Mouse (Mus musculus) testis, adult 2 months (tissue): ENCODE results near the gene Thg1l. TPM values are rescaled to one million over a fixed set of nuclear protein-coding genes. Genes with fewer than 3 reads are reported as not detected.

ENCODE experiments used
- H3K27ac ChIP-seq: fragments of 200-500 bp; 2 replicates; pipeline ENCODE4 v1.5.1; 2012; ENCODE audit warnings: low read depth, low read length; ENCODE audit not compliant: control insufficient read depth, insufficient read depth
- H3K27me3 ChIP-seq: fragments of 200-500 bp; 2 replicates; pipeline ENCODE4 v1.6.1; 2012; ENCODE audit warnings: mild to moderate bottlenecking, low read length, moderate library complexity; ENCODE audit not compliant: control insufficient read depth, insufficient read depth
- H3K36me3 ChIP-seq: fragments of 200-500 bp; 2 replicates; pipeline ENCODE4 v1.6.1; 2012; ENCODE audit warnings: mild to moderate bottlenecking, low read length; ENCODE audit not compliant: control insufficient read depth, insufficient read depth
- H3K4me1 ChIP-seq: fragments of 200-500 bp; 2 replicates; pipeline ENCODE4 v1.6.1; 2012; ENCODE audit warnings: low read length; ENCODE audit not compliant: control insufficient read depth, insufficient read depth
- H3K4me3 ChIP-seq: fragments of 200-500 bp; 2 replicates; pipeline ENCODE4 v1.5.1; 2012; ENCODE audit warnings: low read depth, mild to moderate bottlenecking, low read length, moderate library complexity, mixed read lengths; ENCODE audit not compliant: control insufficient read depth
- CTCF ChIP-seq: fragments of 200-500 bp; IDR thresholded peaks from 2 replicates; pipeline ENCODE4 v1.5.1; 2012; ENCODE audit warnings: low read depth, mild to moderate bottlenecking, inconsistent platforms, low read length, moderate library complexity; ENCODE audit not compliant: control insufficient read depth, insufficient read depth, insufficient replicate concordance
- POLR2A ChIP-seq: fragments of 200-500 bp; IDR thresholded peaks from 2 replicates; pipeline ENCODE4 v1.6.1; 2012; ENCODE audit warnings: low read depth, mild to moderate bottlenecking, inconsistent platforms, low read length, moderate library complexity; ENCODE audit not compliant: control insufficient read depth
- polyA plus RNA-seq: library from polyadenylated mRNA; depleted of rRNA; stranded (reverse); fragments of >200 nt; gene quantifications from 2 replicates; pipeline ENCODE4 v1.2.3, GENCODE M21; 2012

The Thg1l gene
- polyA plus RNA-seq, 1 experiment = 32.5 TPM

GRCm38 (mm10) chr11:45943891-45944642, 11.2 kb downstream of the Thg1l start:
- H3K27ac ChIP-seq = peak overlapping the region; percentile 77; the same call in 1 of the 2 replicates
- H3K4me1 ChIP-seq = peaks cover 8% of the 10 kb centered on the region
- H3K4me3 ChIP-seq = peak overlapping the region; percentile 93
- no peaks in the 10 kb centered on the region for H3K27me3 ChIP-seq
- no peak for TF ChIP-seq POLR2A
- no peak for TF ChIP-seq CTCF
- H3K36me3 ChIP-seq = no peaks in the 10 kb centered on the region; the same call in 1 of the 2 replicates

GRCm38 (mm10) chr11:45943108-45943705, 12.1 kb downstream of the Thg1l start:
- H3K27me3 ChIP-seq = no peaks in the 10 kb centered on the region
- no peaks in the 10 kb centered on the region for H3K36me3 ChIP-seq
- H3K27ac ChIP-seq = no peak overlapping the region
- no peak overlapping the region for H3K4me3 ChIP-seq
- H3K4me1 ChIP-seq = peaks cover 8% of the 10 kb centered on the region
- TF ChIP-seq CTCF (no peak), POLR2A (no peak)

GRCm38 (mm10) chr11:45942281-45942680, 13.0 kb downstream of the Thg1l start:
- Histone ChIP-seq H3K4me3 (no peak overlapping the region), H3K4me1 (peaks cover 8% of the 10 kb centered on the region)
- TF ChIP-seq CTCF (no peak), POLR2A (no peak)

GRCm38 (mm10) chr11:45938917-45939316, 16.4 kb downstream of the Thg1l start:
- Histone ChIP-seq H3K27ac (no peak overlapping the region), H3K27me3 (no peaks in the 10 kb centered on the region), H3K4me3 (no peak overlapping the region), H3K4me1 (peaks cover 3% of the 10 kb centered on the region), H3K36me3 (no peaks in the 10 kb centered on the region)
- TF ChIP-seq POLR2A (no peak), CTCF (no peak)

More at GRCm38 (mm10) chr11:45942281-45942680, 13.0 kb downstream of the Thg1l start:
- no peaks in the 10 kb centered on the region for H3K36me3 ChIP-seq
- no peak overlapping the region for H3K27ac ChIP-seq
- H3K27me3 ChIP-seq = no peaks in the 10 kb centered on the region

- H3K4me1 ChIP-seq = no peaks in the 10 kb centered on the region
- H3K36me3 ChIP-seq = no peaks in the 10 kb centered on the region
- H3K27me3 ChIP-seq = no peaks in the 10 kb centered on the region
- TF ChIP-seq POLR2A (no peak), CTCF (no peak)
- H3K27ac ChIP-seq = no peak overlapping the region
- H3K4me3 ChIP-seq = no peak overlapping the region
These were observed 17.8 kb downstream of the Thg1l start for GRCm38 (mm10) chr11:45937478-45937877.

- Histone ChIP-seq H3K27me3 (no peaks in the 10 kb centered on the region), H3K4me1 (no peaks in the 10 kb centered on the region), H3K27ac (no peak overlapping the region), H3K36me3 (no peaks in the 10 kb centered on the region), H3K4me3 (no peak overlapping the region)
- no peak for TF ChIP-seq POLR2A
- no peak for TF ChIP-seq CTCF
These were observed 22.5 kb downstream of the Thg1l start for GRCm38 (mm10) chr11:45932771-45933170.

GRCm38 (mm10) chr11:45929541-45929940, 25.8 kb downstream of the Thg1l start:
- H3K27me3 ChIP-seq = no peaks in the 10 kb centered on the region
- TF ChIP-seq CTCF (no peak), POLR2A (no peak)
- H3K27ac ChIP-seq = no peak overlapping the region
- no peaks in the 10 kb centered on the region for H3K36me3 ChIP-seq
- H3K4me1 ChIP-seq = no peaks in the 10 kb centered on the region; the same call in 1 of the 2 replicates
- H3K4me3 ChIP-seq = no peak overlapping the region
